Mouse (Mus musculus) myocyte (in vitro differentiated cells): Measurements from ENCODE around the gene Selenbp1. TPM values are rescaled to one million over a fixed set of nuclear protein-coding genes. Genes with fewer than 3 reads are reported as not detected.

Experiments
- H3K27me3 ChIP-seq: one replicate; pipeline ENCODE4 v1.6.1; 2011; ENCODE audit not compliant: control insufficient read depth, insufficient read depth, insufficient read length
- H3K36me3 ChIP-seq: one replicate; pipeline ENCODE4 v1.6.1; 2011; ENCODE audit not compliant: control insufficient read depth, insufficient read depth
- H3K4me2 ChIP-seq: one replicate; pipeline ENCODE4 v1.6.1; 2011; ENCODE audit warnings: low read depth, control low read depth
- H3K4me3 ChIP-seq: one replicate; pipeline ENCODE4 v1.5.1; 2011; ENCODE audit warnings: mild to moderate bottlenecking, control low read depth, moderate library complexity
- H3K79me2 ChIP-seq: one replicate; pipeline ENCODE4 v1.6.1; 2011; ENCODE audit not compliant: control insufficient read depth, insufficient read depth
- H3ac ChIP-seq: one replicate; pipeline ENCODE4 v1.6.1; 2011; ENCODE audit not compliant: control insufficient read depth, insufficient read length
- CEBPB ChIP-seq: IDR thresholded peaks from 2 replicates; pipeline ENCODE4 v1.6.1; 2011; ENCODE audit warnings: mild to moderate bottlenecking, moderate library complexity; ENCODE audit not compliant: poor library complexity, insufficient read depth, severe bottlenecking
- E2F4 ChIP-seq: IDR thresholded peaks from one replicate; pipeline ENCODE4 v1.6.1; 2011; ENCODE audit warnings: mild to moderate bottlenecking, control low read depth, moderate library complexity; ENCODE audit not compliant: insufficient read depth
- MAX ChIP-seq: IDR thresholded peaks from one replicate; pipeline ENCODE4 v1.6.1; 2011; ENCODE audit warnings: low read depth, mild to moderate bottlenecking, control low read depth
- MYOD1 ChIP-seq, 3 experiments: IDR thresholded peaks; one replicate each; pipeline ENCODE4 v1.6.1; 2011; ENCODE audit warnings: control low read depth in 2 of 3, low read depth in 2 of 3, mild to moderate bottlenecking in 2 of 3, moderate library complexity in 1 of 3; ENCODE audit not compliant: insufficient read length in 2 of 3, control insufficient read depth in 1 of 3
- MYOG ChIP-seq, 3 experiments: IDR thresholded peaks; one replicate each; pipeline ENCODE4 v1.6.1; 2011; ENCODE audit warnings: control low read depth in 2 of 3, low read depth in 2 of 3, mild to moderate bottlenecking in 2 of 3; ENCODE audit not compliant: insufficient read length in 2 of 3, control insufficient read depth in 1 of 3, insufficient read depth in 1 of 3
- POLR2A ChIP-seq: IDR thresholded peaks from one replicate; pipeline ENCODE4 v1.6.1; 2011; ENCODE audit warnings: low read depth, mild to moderate bottlenecking, control low read depth, moderate library complexity; ENCODE audit not compliant: insufficient read length
- POLR2AphosphoS2 ChIP-seq: IDR thresholded peaks from one replicate; pipeline ENCODE4 v1.6.1; 2011; ENCODE audit warnings: low read depth, control low read depth; ENCODE audit not compliant: insufficient read length
- REST ChIP-seq: IDR thresholded peaks from one replicate; pipeline ENCODE4 v1.6.1; 2011; ENCODE audit warnings: mild to moderate bottlenecking, control low read depth, moderate library complexity; ENCODE audit not compliant: insufficient read depth, insufficient read length
- SRF ChIP-seq: IDR thresholded peaks from one replicate; pipeline ENCODE4 v1.6.1; 2011; ENCODE audit warnings: low read depth; ENCODE audit not compliant: control insufficient read depth, insufficient read length
- TCF12 ChIP-seq: IDR thresholded peaks from one replicate; pipeline ENCODE4 v1.6.1; 2011; ENCODE audit warnings: mild to moderate bottlenecking, control low read depth; ENCODE audit not compliant: poor library complexity, insufficient read depth, severe bottlenecking
- TCF3 ChIP-seq: IDR thresholded peaks from one replicate; pipeline ENCODE4 v1.6.1; 2011; ENCODE audit warnings: low read depth, control low read depth; ENCODE audit not compliant: insufficient read length
- USF1 ChIP-seq: IDR thresholded peaks from one replicate; pipeline ENCODE4 v1.6.1; 2011; ENCODE audit warnings: low read depth, mild to moderate bottlenecking, control low read depth, moderate library complexity
- polyA plus RNA-seq: library from polyadenylated mRNA; unstranded; fragments of >200 nt; fragmentation: generic; extraction: Trizol; gene quantifications from one replicate; pipeline ENCODE4 v1.2.1, GENCODE M21; 2012; ENCODE audit warnings: missing spikeins

Selenbp1 gene
- polyA plus RNA-seq, 1 experiment = 0.44 TPM

GRCm38 (mm10) chr3:94906482-94906881 is 26.4 kb upstream of the Selenbp1 start:
- no peak overlapping the region for H3K4me2 ChIP-seq
- H3K27me3 ChIP-seq = peaks cover 5% of the 10 kb centered on the region
- H3K79me2 ChIP-seq = no peaks in the 10 kb centered on the region
- H3K36me3 ChIP-seq = no peaks in the 10 kb centered on the region
- no peak overlapping the region for H3K4me3 ChIP-seq
- no peak for TF ChIP-seq TCF3
- no peak for TF ChIP-seq POLR2A
- TF ChIP-seq TCF12 = no peak
- TF ChIP-seq USF1 = no peak
- TF ChIP-seq MYOD1 (IDR thresholded peaks at IDR 0.05; ENCODE audit: control insufficient read depth in 1 of 3, insufficient read length in 2 of 3, low read depth in 2 of 3) = no peak
- TF ChIP-seq REST = no peak
- H3ac ChIP-seq = no peak overlapping the region

DNA sequence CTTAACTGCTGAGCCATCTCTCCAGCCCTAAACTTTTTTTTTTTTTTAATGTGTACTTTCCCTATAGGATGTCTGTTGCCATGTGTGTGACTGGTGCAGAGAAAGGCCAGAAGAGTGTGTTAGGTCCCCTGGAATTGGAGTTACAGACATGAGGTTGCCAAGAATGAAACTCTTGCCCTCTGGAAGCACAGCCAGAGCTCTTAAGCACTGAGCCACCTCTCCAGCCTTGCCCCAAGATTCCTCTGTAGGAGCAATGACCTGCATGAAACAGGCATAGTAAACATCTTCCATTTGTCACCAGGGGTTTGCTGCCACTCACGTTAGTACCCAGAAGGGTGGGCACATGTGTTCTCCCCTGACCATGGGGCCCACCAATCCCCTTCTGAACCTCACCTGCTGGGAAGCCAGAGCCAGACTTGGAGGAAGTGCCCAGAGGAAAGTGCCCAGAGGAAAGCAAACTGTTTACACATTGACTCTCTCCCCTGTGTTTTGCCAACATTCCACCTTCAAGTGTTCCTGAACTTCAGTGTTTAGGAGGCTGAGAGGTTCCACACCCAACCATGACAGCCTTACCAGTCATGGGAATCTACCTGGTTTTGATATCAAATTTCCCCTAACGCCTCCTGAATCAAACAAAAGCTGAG is 21.7 kb upstream of the Selenbp1 start:
- Histone ChIP-seq H3K4me2 (no peak overlapping the region), H3K4me3 (no peak overlapping the region)
- TF ChIP-seq REST (no peak), SRF (no peak), POLR2AphosphoS2 (no peak), MYOG (IDR thresholded peaks at IDR 0.05; ENCODE audit: control insufficient read depth in 1 of 3, insufficient read depth in 1 of 3, insufficient read length in 2 of 3, low read depth in 2 of 3) (no peak), E2F4 (no peak), TCF3 (no peak), MAX (no peak), TCF12 (no peak)

GRCm38 (mm10) chr3:94913801-94914200 is 19.1 kb upstream of the Selenbp1 start:
- H3K79me2 ChIP-seq = no peaks in the 10 kb centered on the region
- TF ChIP-seq MYOG (IDR thresholded peaks at IDR 0.05; ENCODE audit: control insufficient read depth in 1 of 3, insufficient read depth in 1 of 3, insufficient read length in 2 of 3, low read depth in 2 of 3) = no peak
- TF ChIP-seq TCF3 = no peak
- no peak for TF ChIP-seq E2F4
- TF ChIP-seq POLR2AphosphoS2 = no peak
- no peak for TF ChIP-seq REST
- TF ChIP-seq POLR2A = no peak
- no peak for TF ChIP-seq SRF
- TF ChIP-seq CEBPB = no peak
- no peak for TF ChIP-seq TCF12
- TF ChIP-seq MAX = no peak
- TF ChIP-seq USF1 = no peak
- TF ChIP-seq MYOD1 (IDR thresholded peaks at IDR 0.05; ENCODE audit: control insufficient read depth in 1 of 3, insufficient read length in 2 of 3, low read depth in 2 of 3) = no peak
- H3K4me3 ChIP-seq = no peak overlapping the region
- peaks cover 10% of the 10 kb centered on the region for H3K27me3 ChIP-seq
- no peak overlapping the region for H3K4me2 ChIP-seq
- H3K36me3 ChIP-seq = no peaks in the 10 kb centered on the region
- H3ac ChIP-seq = no peak overlapping the region

More for the DNA sequence above, 21.7 kb upstream of the Selenbp1 start:
- Histone ChIP-seq H3ac (no peak overlapping the region), H3K36me3 (no peaks in the 10 kb centered on the region), H3K79me2 (no peaks in the 10 kb centered on the region), H3K27me3 (peaks cover 10% of the 10 kb centered on the region)

GRCm38 (mm10) chr3:94915903-94916741 is 16.7 kb upstream of the Selenbp1 start:
- no peak overlapping the region for H3K4me3 ChIP-seq
- peaks cover 23% of the 10 kb centered on the region for H3K27me3 ChIP-seq
- no peaks in the 10 kb centered on the region for H3K36me3 ChIP-seq
- no peak overlapping the region for H3ac ChIP-seq
- TF ChIP-seq REST (no peak), POLR2AphosphoS2 (no peak), SRF (no peak), MYOG (IDR thresholded peaks at IDR 0.05; ENCODE audit: control insufficient read depth in 1 of 3, insufficient read depth in 1 of 3, insufficient read length in 2 of 3, low read depth in 2 of 3) (no peak), E2F4 (no peak), TCF3 (no peak)
- H3K4me2 ChIP-seq = no peak overlapping the region
- no peaks in the 10 kb centered on the region for H3K79me2 ChIP-seq

DNA sequence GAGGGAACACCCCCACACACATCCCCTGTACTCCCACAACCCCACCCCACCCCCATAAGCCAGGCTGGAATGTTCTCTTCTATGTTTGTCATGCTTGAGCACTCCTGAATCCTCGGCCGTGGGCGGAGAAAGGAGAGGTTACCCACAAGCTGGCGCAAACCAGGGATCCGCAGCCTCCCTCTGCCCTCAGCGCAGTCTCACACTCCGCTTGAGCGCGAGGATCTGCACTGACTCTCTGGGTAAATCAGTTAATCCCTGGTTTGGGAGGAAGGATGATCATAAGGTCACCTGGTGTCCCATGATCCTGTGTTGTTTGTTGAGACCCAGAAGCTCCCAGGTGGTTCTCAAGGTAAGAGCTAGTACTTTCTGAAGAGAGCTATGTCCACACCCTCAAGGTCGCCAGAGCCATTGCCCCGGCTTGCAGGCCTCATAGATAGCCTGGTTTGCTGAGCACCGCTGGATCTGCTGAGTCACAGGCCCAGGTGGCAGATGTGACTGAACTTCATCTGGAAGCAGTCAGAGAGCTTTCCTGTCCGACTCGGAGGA is 15.0 kb upstream of the Selenbp1 start:
- H3K4me3 ChIP-seq = no peak overlapping the region
- TF ChIP-seq SRF (no peak), MYOD1 (IDR thresholded peaks at IDR 0.05; ENCODE audit: control insufficient read depth in 1 of 3, insufficient read length in 2 of 3, low read depth in 2 of 3) (no peak), CEBPB (no peak), POLR2A (no peak), TCF3 (no peak), REST (no peak), USF1 (no peak), POLR2AphosphoS2 (no peak), MAX (no peak), E2F4 (no peak), MYOG (IDR thresholded peaks at IDR 0.05; ENCODE audit: control insufficient read depth in 1 of 3, insufficient read depth in 1 of 3, insufficient read length in 2 of 3, low read depth in 2 of 3) (no peak), TCF12 (no peak)
- no peak overlapping the region for H3ac ChIP-seq
- H3K27me3 ChIP-seq = peaks cover 34% of the 10 kb centered on the region
- H3K79me2 ChIP-seq = no peaks in the 10 kb centered on the region
- H3K4me2 ChIP-seq = no peak overlapping the region
- no peaks in the 10 kb centered on the region for H3K36me3 ChIP-seq
